Mouse (Mus musculus) hematopoietic stem cell, adult 5-6 weeks (primary cell): Measurements from ENCODE around the gene Cers6. TPM values are rescaled to one million over a fixed set of nuclear protein-coding genes. Genes with fewer than 3 reads are reported as not detected.
A peak's percentile ranks its signal among the peaks of the same experiment; 100 is the strongest.

Experiments used
- ATAC-seq, 2 experiments: fragments of 125-278 bp in 1 of 2; replicated peaks in 1 of 2; 2 replicates each; pipeline ENCODE4 v1.8.0; 2016 to 2017; ENCODE audit warnings: inconsistent platforms in 2 of 2, mild to moderate bottlenecking in 2 of 2, moderate number of reproducible peaks in 2 of 2, low read depth in 1 of 2, moderate TSS enrichment in 1 of 2; ENCODE audit not compliant: low FRiP score in 2 of 2, poor library complexity in 2 of 2, severe bottlenecking in 2 of 2, insufficient read depth in 1 of 2, low TSS enrichment in 1 of 2
- total RNA-seq: library from RNA; stranded (forward); fragments of 172-1452, 232-1000 nt; gene quantifications from 2 replicates; pipeline ENCODE4 v1.2.3, GENCODE M21; 2017

Cers6 gene
- total RNA-seq, 1 experiment from 2014 or later: 8.7 TPM

GRCm38 (mm10) chr2:69019821-69020489 is 158.7 kb downstream of the Cers6 start:
- ATAC-seq: no peak

- ATAC-seq: no peak
Observed at GRCm38 (mm10) chr2:69020636-69021310, 159.5 kb downstream of the Cers6 start.

- no peak for ATAC-seq
Observed at GRCm38 (mm10) chr2:69021516-69021915, 160.3 kb downstream of the Cers6 start.

GRCm38 (mm10) chr2:69024856-69025255 is 163.6 kb downstream of the Cers6 start:
- ATAC-seq: no peak

- ATAC-seq: no peak
Observed at GRCm38 (mm10) chr2:69032562-69032961, 171.3 kb downstream of the Cers6 start.

- ATAC-seq: no peak
Observed at GRCm38 (mm10) chr2:69035457-69035856, 174.2 kb downstream of the Cers6 start.

- ATAC-seq: no peak
Observed at GRCm38 (mm10) chr2:69037362-69037761, 176.1 kb downstream of the Cers6 start.

GRCm38 (mm10) chr2:69042327-69043106 is 181.3 kb downstream of the Cers6 start:
- ATAC-seq: no peak

- peak; percentile 40 to 83; a peak in 3 of 4 replicates for ATAC-seq
Observed at GRCm38 (mm10) chr2:69043431-69044118, 182.3 kb downstream of the Cers6 start.

- ATAC-seq: no peak
Observed at GRCm38 (mm10) chr2:69045926-69046325, 184.7 kb downstream of the Cers6 start.

GRCm38 (mm10) chr2:69047297-69047696 is 186.1 kb downstream of the Cers6 start:
- peak; percentile 80 to 89 for ATAC-seq

- ATAC-seq: no peak
Observed at GRCm38 (mm10) chr2:69047805-69048204, 186.6 kb downstream of the Cers6 start.

GRCm38 (mm10) chr2:69049179-69049578 is 187.9 kb downstream of the Cers6 start:
- no peak for ATAC-seq

GRCm38 (mm10) chr2:69050189-69050588 is 188.9 kb downstream of the Cers6 start:
- no peak for ATAC-seq

- no peak for ATAC-seq
Observed at GRCm38 (mm10) chr2:69051596-69051995, 190.4 kb downstream of the Cers6 start.

GRCm38 (mm10) chr2:69053210-69053858 is 192.1 kb downstream of the Cers6 start:
- ATAC-seq: no peak

GRCm38 (mm10) chr2:69054279-69054678 is 193.0 kb downstream of the Cers6 start:
- ATAC-seq: no peak
